22 mouse cellular contexts compared by ENCODE assay signal in genomic region chr7:46597006-46597405, GRCm38 (mm10). TPM values are rescaled to one million over a fixed set of nuclear protein-coding genes. Genes with fewer than 3 reads are reported as not detected.
DNase-seq lines count a peak whose midpoint lies in the region; ATAC-seq lines count a peak whose summit lies in the region.
"Had no signal": no experiment of that assay in that cellular context is flagged by ENCODE, and none has a peak within 500 bp of the region (broad histone marks: within the 10 kb centered on the region; RNA-seq: fewer than 3 reads in every experiment).

No protein-coding gene starts in this region.

- H3K4me2 ChIP-seq in embryonic facial prominence, embryonic 11.5 days (ENCODE audit: low read depth, low read length): no peak overlapping the region
- H3K4me2 ChIP-seq in midbrain, embryonic 11.5 days: no peak overlapping the region

- ATAC-seq in embryonic facial prominence, embryonic 11.5 days (replicated peaks; ENCODE audit: insufficient number of reproducible peaks, low FRiP score, low TSS enrichment, low read depth): no peak
- no peak for ATAC-seq in midbrain, embryonic 11.5 days (ENCODE audit: low FRiP score)
- ATAC-seq: activated CD4-positive, CD25-positive, alpha-beta regulatory T cell, adult 4 months; CD4-positive, CD25-positive, alpha-beta regulatory T cell, adult 4 months; Patski had no signal

- WGBS in embryonic facial prominence, embryonic 11.5 days: 88% methylated on average over 2 of the region's 2 CpGs
- 86% methylated on average over 2 of the region's 2 CpGs for WGBS in embryonic facial prominence, embryonic 10.5 days
- WGBS in midbrain, embryonic 11.5 days: 96% methylated on average over 2 of the region's 2 CpGs
- WGBS in midbrain, embryonic 10.5 days: 90% methylated on average over 2 of the region's 2 CpGs

- DNase-seq in embryonic facial prominence, embryonic 11.5 days (ENCODE audit: low spot score): peak; percentile 56
- no peak for DNase-seq in embryonic facial prominence, embryonic 10.5 days (ENCODE audit: low spot score)
- DNase-seq in midbrain, embryonic 11.5 days (ENCODE audit: low spot score, missing footprints): peak; percentile 81
- DNase-seq in midbrain, embryonic 10.5 days (ENCODE audit: low spot score): no peak
- DNase-seq in A20 (ENCODE audit: low read depth, low spot score): peak; percentile 7
- DNase-seq in right cerebral cortex, postnatal 14 days: no peak
- DNase-seq: adrenal gland, adult 2 months; adrenal gland, adult 8-10 months; adrenal gland, postnatal 10 days; adrenal gland, postnatal 14 days; adrenal gland, postnatal 25 days; adrenal gland, postnatal 36 days; B cell, adult 2 months; cerebellum, adult 11 months; cerebellum, adult 11-12 months; cerebellum, adult 18-20 months; cerebellum, adult 2 months had no signal

- no peaks in the 10 kb centered on the region for H3K4me1 ChIP-seq in embryonic facial prominence, embryonic 11.5 days (ENCODE audit: control insufficient read depth, insufficient read depth, low read length)
- peaks cover 18% of the 10 kb centered on the region for H3K4me1 ChIP-seq in embryonic facial prominence, embryonic 10.5 days
- peaks cover 5% of the 10 kb centered on the region for H3K4me1 ChIP-seq in midbrain, embryonic 11.5 days (ENCODE audit: control insufficient read depth, insufficient read depth, low read length)
- H3K4me1 ChIP-seq in midbrain, embryonic 10.5 days: peaks cover 11% of the 10 kb centered on the region

- H3K27me3 ChIP-seq in embryonic facial prominence, embryonic 11.5 days (ENCODE audit: control insufficient read depth, insufficient read depth, low read length): no peaks in the 10 kb centered on the region
- H3K27me3 ChIP-seq in embryonic facial prominence, embryonic 10.5 days (replicated peaks; ENCODE audit: low read depth, poor library complexity, severe bottlenecking): no peaks in the 10 kb centered on the region
- no peaks in the 10 kb centered on the region for H3K27me3 ChIP-seq in midbrain, embryonic 11.5 days (ENCODE audit: control insufficient read depth, insufficient read depth, low read length)
- H3K27me3 ChIP-seq in midbrain, embryonic 10.5 days (ENCODE audit: low read depth, poor library complexity, severe bottlenecking): no peaks in the 10 kb centered on the region
- H3K27me3 ChIP-seq: CH12.LX, Patski had no signal

- H3K9ac ChIP-seq in embryonic facial prominence, embryonic 11.5 days (replicated peaks; ENCODE audit: low read length): no peak overlapping the region
- H3K9ac ChIP-seq in midbrain, embryonic 11.5 days (ENCODE audit: low read length): no peak overlapping the region

- no peak overlapping the region for H3K4me3 ChIP-seq in embryonic facial prominence, embryonic 11.5 days (ENCODE audit: low read depth, low read length)
- H3K4me3 ChIP-seq in embryonic facial prominence, embryonic 10.5 days: no peak overlapping the region
- H3K4me3 ChIP-seq in midbrain, embryonic 11.5 days (ENCODE audit: low read depth, low read length): no peak overlapping the region
- H3K4me3 ChIP-seq in midbrain, embryonic 10.5 days: no peak overlapping the region

- no peaks in the 10 kb centered on the region for H3K36me3 ChIP-seq in embryonic facial prominence, embryonic 11.5 days (replicated peaks; ENCODE audit: control insufficient read depth, insufficient read depth, low read depth, low read length)
- H3K36me3 ChIP-seq in embryonic facial prominence, embryonic 10.5 days (replicated peaks): no peaks in the 10 kb centered on the region
- no peaks in the 10 kb centered on the region for H3K36me3 ChIP-seq in midbrain, embryonic 11.5 days (ENCODE audit: control insufficient read depth, insufficient read depth, low read length)
- H3K36me3 ChIP-seq in midbrain, embryonic 10.5 days: no peaks in the 10 kb centered on the region

- H3K9me3 ChIP-seq in embryonic facial prominence, embryonic 11.5 days (replicated peaks; ENCODE audit: control insufficient read depth, low read length): no peaks in the 10 kb centered on the region
- H3K9me3 ChIP-seq in embryonic facial prominence, embryonic 10.5 days: no peaks in the 10 kb centered on the region
- no peaks in the 10 kb centered on the region for H3K9me3 ChIP-seq in midbrain, embryonic 11.5 days (ENCODE audit: control insufficient read depth, low read length)
- no peaks in the 10 kb centered on the region for H3K9me3 ChIP-seq in midbrain, embryonic 10.5 days (replicated peaks)
- H3K9me3 ChIP-seq: G1E had no signal

- no peak overlapping the region for H3K27ac ChIP-seq in embryonic facial prominence, embryonic 11.5 days (replicated peaks; ENCODE audit: low read depth, low read length)
- H3K27ac ChIP-seq in embryonic facial prominence, embryonic 10.5 days (replicated peaks): no peak overlapping the region
- no peak overlapping the region for H3K27ac ChIP-seq in midbrain, embryonic 11.5 days (ENCODE audit: low read depth, low read length)
- H3K27ac ChIP-seq in midbrain, embryonic 10.5 days (replicated peaks): no peak overlapping the region

RNA-seq across cellular contexts. Expression of gene Sergef, which starts 42.6 kb away (rescaled TPM):
- polyA plus RNA-seq in embryonic facial prominence, embryonic 11.5 days (2014; fragmentation: Nextera tagmentation; extraction: Ambion mirVana): 10.8 and 11.6 TPM in 2 replicates
- 12.7 and 13.4 TPM in 2 replicates for polyA plus RNA-seq in embryonic facial prominence, embryonic 10.5 days (2016; fragmentation: Nextera tagmentation; extraction: Ambion mirVana)
- 14.3 and 15.7 TPM in 2 replicates for polyA plus RNA-seq in midbrain, embryonic 11.5 days (2014; fragmentation: Nextera tagmentation; extraction: Ambion mirVana)
- 17.6 and 19.6 TPM in 2 replicates for polyA plus RNA-seq in midbrain, embryonic 10.5 days (2016; fragmentation: Nextera tagmentation; extraction: Ambion mirVana)

Comparison
In these comparisons a context has a peak if more than half of its experiments do, and no peak if none do; other contexts are left out.
1. DNase-seq: peak in embryonic facial prominence, embryonic 11.5 days (single experiment), midbrain, embryonic 11.5 days (single experiment) and A20 (single experiment); none in embryonic facial prominence, embryonic 10.5 days (single experiment), midbrain, embryonic 10.5 days (single experiment) and right cerebral cortex, postnatal 14 days (single experiment).